Mouse (Mus musculus) heart, adult 2 months (tissue): ENCODE measurements at regions not wholly inside any gene's neighbourhood (a gene's known extent, or its start where the extent isn't known, plus 50 kb on each side); places are given as distances from the start of the nearest gene placed in this dataset.

Source experiments
- CTCF ChIP-seq: fragments of 200-600 bp; IDR thresholded peaks from 2 replicates; pipeline ENCODE4 v1.8.1; 2022; ENCODE audit warnings: antibody characterized with exemption, mild to moderate bottlenecking, moderate library complexity
- POLR2A ChIP-seq: fragments of 200-500 bp; IDR thresholded peaks from 2 replicates; pipeline ENCODE4 v1.6.1; 2011; ENCODE audit warnings: mild to moderate bottlenecking, low read depth, low read length, control low read depth; ENCODE audit not compliant: insufficient read depth

GRCm38 (mm10) chr12:12770970-12771369 lies 170.7 kb downstream of the Mycn start:
- no peak for TF ChIP-seq CTCF
- no peak for TF ChIP-seq POLR2A
